Mouse (Mus musculus) lung, postnatal 0 days (tissue): ENCODE data around the gene Gm6904.

ENCODE experiments used
- CTCF ChIP-seq: IDR thresholded peaks from 2 replicates; pipeline ENCODE4 v1.5.1; 2016; ENCODE audit warnings: antibody characterized with exemption, mild to moderate bottlenecking
- EP300 ChIP-seq: IDR thresholded peaks from 2 replicates; pipeline ENCODE4 v1.6.1; 2016; ENCODE audit warnings: antibody characterized with exemption, mild to moderate bottlenecking, control low read depth

GRCm38 (mm10) chr14:59226240-59226639, 33.8 kb downstream of the Gm6904 start:
- TF ChIP-seq CTCF, result no peak
- no peak for TF ChIP-seq EP300
